Mouse (Mus musculus) forebrain, embryonic 15.5 days (tissue): ENCODE measurements at regions not wholly inside any gene's neighbourhood (a gene's known extent, or its start where the extent isn't known, plus 50 kb on each side); places are given as distances from the start of the nearest gene placed in this dataset. TPM values are rescaled to one million over a fixed set of nuclear protein-coding genes. Genes with fewer than 3 reads are reported as not detected.

Experiments
- ATAC-seq: fragments of 200-750 bp; cut with Nextera tagmentation; replicated peaks from 2 replicates; pipeline ENCODE4 v1.8.0; 2017; ENCODE audit warnings: mild to moderate bottlenecking, moderate TSS enrichment, moderate library complexity
- H3K27ac ChIP-seq: fragments of 300-500 bp; sonication (generic); replicated peaks from 2 replicates; pipeline ENCODE4 v1.5.1; 2015; ENCODE audit warnings: mild to moderate bottlenecking, inconsistent platforms
- H3K27me3 ChIP-seq: fragments of 300-500 bp; sonication (generic); 2 replicates; pipeline ENCODE4 v1.6.1; 2015; ENCODE audit warnings: inconsistent platforms
- H3K36me3 ChIP-seq: fragments of 300-500 bp; sonication (generic); 2 replicates; pipeline ENCODE4 v1.6.1; 2015; ENCODE audit warnings: mild to moderate bottlenecking, inconsistent platforms
- H3K4me1 ChIP-seq: fragments of 300-500 bp; sonication (generic); 2 replicates; pipeline ENCODE4 v1.6.1; 2015; ENCODE audit warnings: inconsistent platforms
- H3K4me2 ChIP-seq: fragments of 300-500 bp; sonication (generic); replicated peaks from 2 replicates; pipeline ENCODE4 v1.6.1; 2015; ENCODE audit warnings: mild to moderate bottlenecking, inconsistent platforms
- H3K4me3 ChIP-seq: fragments of 300-500 bp; sonication (generic); 2 replicates; pipeline ENCODE4 v1.5.1; 2015; ENCODE audit warnings: mild to moderate bottlenecking, inconsistent platforms
- H3K9ac ChIP-seq: fragments of 300-500 bp; sonication (generic); replicated peaks from 2 replicates; pipeline ENCODE4 v1.6.1; 2015; ENCODE audit warnings: mild to moderate bottlenecking, inconsistent platforms
- H3K9me3 ChIP-seq: fragments of 300-500 bp; sonication (generic); 2 replicates; pipeline ENCODE4 v1.6.1; 2016; ENCODE audit warnings: inconsistent platforms
- WGBS: fragments of 180-500 bp; shearing (Covaris S2); methylation state at CpG from one replicate; pipeline ENCODE4 v1.1.7; 2015; ENCODE audit warnings: mixed read lengths; 5-methylcytosine and 5-hydroxymethylcytosine counted together
- microRNA-seq: library from miRNA; unstranded; fragments of <30 nt; microRNA quantifications from one replicate; pipeline ENCODE4, GENCODE M21; 2016

- no peak overlapping the region for H3K4me3 ChIP-seq
- H3K9me3 ChIP-seq, result no peaks in the 10 kb centered on the region
- no peak for ATAC-seq
- no peak overlapping the region for H3K9ac ChIP-seq
- H3K27ac ChIP-seq, result no peak overlapping the region
- H3K27me3 ChIP-seq, result no peaks in the 10 kb centered on the region; the same call in 1 of the 2 replicates
- 50% methylated on average over 12 of the region's 12 CpGs for WGBS
- H3K4me1 ChIP-seq, result peaks cover 38% of the 10 kb centered on the region
- H3K4me2 ChIP-seq, result no peak overlapping the region
- H3K36me3 ChIP-seq, result no peaks in the 10 kb centered on the region
Measured at GRCm38 (mm10) chr12:109397175-109398058, 55.2 kb upstream of the Dlk1 start.

DNA sequence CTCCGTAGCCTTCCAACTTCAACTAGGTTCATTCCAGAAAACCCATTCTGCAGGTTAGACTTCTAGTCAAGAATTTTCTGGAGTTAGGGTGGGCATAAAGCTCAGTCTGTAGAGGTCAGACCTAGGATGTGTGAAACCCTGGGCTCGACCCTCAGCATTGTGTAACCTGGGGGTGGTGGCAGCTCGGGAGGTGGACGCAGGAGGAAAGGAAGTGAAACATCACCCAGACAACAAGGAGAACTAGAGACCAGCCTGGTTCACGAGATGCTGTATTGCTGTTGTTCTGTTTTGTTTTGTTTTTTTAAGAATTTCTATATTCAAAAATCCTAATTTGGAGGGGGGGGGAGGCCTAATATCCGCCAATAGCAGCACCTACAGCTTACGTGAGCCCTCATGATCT is 54.1 kb upstream of the Dlk1 start:
- H3K27ac ChIP-seq, result no peak overlapping the region
- no peaks in the 10 kb centered on the region for H3K9me3 ChIP-seq
- 87% methylated on average over 7 of the region's 7 CpGs for WGBS
- H3K4me3 ChIP-seq, result no peak overlapping the region
- no peak overlapping the region for H3K4me2 ChIP-seq
- H3K36me3 ChIP-seq, result no peaks in the 10 kb centered on the region
- ATAC-seq, result no peak
- no peaks in the 10 kb centered on the region; the same call in 1 of the 2 replicates for H3K27me3 ChIP-seq
- peaks cover 27% of the 10 kb centered on the region for H3K4me1 ChIP-seq
- H3K9ac ChIP-seq, result no peak overlapping the region

DNA sequence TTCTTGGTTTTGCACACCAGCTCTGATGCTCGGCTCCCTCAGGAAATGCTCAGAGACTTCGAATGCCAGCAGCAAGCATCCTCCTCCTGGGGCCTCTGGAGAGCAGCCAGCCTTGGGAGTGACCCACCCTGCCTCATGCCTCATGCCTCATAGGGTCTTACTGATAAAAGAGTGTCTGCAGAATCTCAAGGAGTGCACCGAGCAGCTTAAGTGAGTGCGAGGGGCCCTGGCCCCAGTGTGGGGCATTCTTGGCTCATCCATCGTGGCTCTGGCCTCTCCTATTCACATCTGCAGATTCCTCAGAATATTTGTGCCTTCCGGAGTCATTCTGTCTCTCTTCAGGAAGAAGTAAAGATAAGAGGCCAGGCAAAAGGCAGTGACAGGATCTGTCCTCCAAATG is 53.7 kb upstream of the Dlk1 start:
- Histone ChIP-seq H3K4me2 (no peak overlapping the region), H3K27ac (no peak overlapping the region), H3K9me3 (no peaks in the 10 kb centered on the region), H3K36me3 (no peaks in the 10 kb centered on the region), H3K4me3 (no peak overlapping the region), H3K27me3 (no peaks in the 10 kb centered on the region; the same call in 1 of the 2 replicates), H3K4me1 (peaks cover 23% of the 10 kb centered on the region), H3K9ac (no peak overlapping the region)
- 28% methylated on average over 6 of the region's 6 CpGs for WGBS
- no peak for ATAC-seq

DNA sequence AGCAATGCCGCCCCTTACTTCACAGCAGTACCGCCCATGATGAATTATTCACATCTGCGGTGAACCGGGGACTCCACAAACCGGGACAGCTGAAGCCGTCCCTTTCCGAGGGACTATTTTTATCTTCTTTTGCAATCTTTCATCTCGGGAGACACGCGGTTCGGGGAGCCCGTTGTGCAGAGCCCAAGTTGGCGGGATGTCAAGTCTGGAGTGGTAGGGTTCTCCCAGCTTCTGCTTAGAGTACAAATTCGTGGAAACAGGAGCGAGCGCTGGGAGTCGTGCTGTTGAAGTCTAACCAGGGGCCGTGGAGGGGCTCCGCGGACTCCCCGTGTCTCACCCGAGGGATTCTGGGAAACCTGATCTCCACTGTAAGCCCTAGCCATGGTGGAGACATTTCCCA is 53.0 kb upstream of the Dlk1 start:
- Histone ChIP-seq H3K27me3 (no peaks in the 10 kb centered on the region; the same call in 1 of the 2 replicates), H3K4me3 (no peak overlapping the region), H3K27ac (no peak overlapping the region; the same call in 1 of the 2 replicates), H3K36me3 (no peaks in the 10 kb centered on the region), H3K4me2 (peak overlapping the region; percentile 24), H3K4me1 (peaks cover 17% of the 10 kb centered on the region), H3K9ac (no peak overlapping the region), H3K9me3 (no peaks in the 10 kb centered on the region)
- no peak for ATAC-seq
- WGBS, result 28% methylated on average over 22 of the region's 22 CpGs

GRCm38 (mm10) chr12:109400041-109400440 is 52.6 kb upstream of the Dlk1 start:
- no peak overlapping the region for H3K4me3 ChIP-seq
- WGBS, result 90% methylated on average over 7 of the region's 7 CpGs
- H3K9me3 ChIP-seq, result no peaks in the 10 kb centered on the region
- H3K27ac ChIP-seq, result no peak overlapping the region; the same call in 1 of the 2 replicates
- no peak overlapping the region for H3K9ac ChIP-seq
- no peaks in the 10 kb centered on the region for H3K36me3 ChIP-seq
- peaks cover 14% of the 10 kb centered on the region for H3K4me1 ChIP-seq
- no peak overlapping the region for H3K4me2 ChIP-seq
- no peak for ATAC-seq
- H3K27me3 ChIP-seq, result no peaks in the 10 kb centered on the region; the same call in 1 of the 2 replicates

- no peak overlapping the region for H3K4me2 ChIP-seq
- no peak overlapping the region for H3K4me3 ChIP-seq
- H3K4me1 ChIP-seq, result peaks cover 14% of the 10 kb centered on the region
- H3K9ac ChIP-seq, result no peak overlapping the region
- no peaks in the 10 kb centered on the region for H3K36me3 ChIP-seq
- WGBS, result 51% methylated on average over 15 of the region's 15 CpGs
- H3K27me3 ChIP-seq, result no peaks in the 10 kb centered on the region; the same call in 1 of the 2 replicates
- no peak overlapping the region for H3K27ac ChIP-seq
- H3K9me3 ChIP-seq, result no peaks in the 10 kb centered on the region
- no peak for ATAC-seq
Measured at GRCm38 (mm10) chr12:109400936-109401586, 51.6 kb upstream of the Dlk1 start.

DNA sequence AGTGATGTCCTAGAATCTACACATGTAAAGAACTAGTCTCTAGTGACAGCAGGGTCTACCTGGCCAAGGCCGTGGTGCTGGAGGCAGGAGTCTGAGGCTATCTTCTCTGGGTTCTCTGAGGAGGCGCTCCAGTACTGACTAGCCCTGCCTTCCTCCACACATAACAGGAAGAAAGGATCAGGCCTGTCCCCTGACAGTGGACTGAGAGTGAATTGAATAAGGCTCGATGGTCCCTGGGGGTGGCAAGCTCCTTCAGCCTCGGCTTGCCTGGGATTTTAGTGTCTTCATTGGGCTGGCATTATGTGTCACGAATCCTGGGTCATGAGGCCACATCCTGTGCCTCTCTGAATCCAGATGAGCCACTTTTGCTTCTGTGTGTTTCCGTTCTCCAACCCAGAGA is 50.9 kb upstream of the Dlk1 start:
- Histone ChIP-seq H3K4me3 (no peak overlapping the region), H3K9ac (no peak overlapping the region), H3K9me3 (no peaks in the 10 kb centered on the region), H3K36me3 (no peaks in the 10 kb centered on the region), H3K4me1 (peaks cover 14% of the 10 kb centered on the region), H3K27ac (no peak overlapping the region), H3K27me3 (no peaks in the 10 kb centered on the region; the same call in 1 of the 2 replicates), H3K4me2 (no peak overlapping the region)
- WGBS, result 81% methylated on average over 6 of the region's 6 CpGs
- no peak for ATAC-seq

- WGBS, result 48% methylated on average over 9 of the region's 9 CpGs
- H3K4me1 ChIP-seq, result peaks cover 14% of the 10 kb centered on the region
- no peak overlapping the region for H3K27ac ChIP-seq
Measured at GRCm38 (mm10) chr12:109402226-109402625, 50.4 kb upstream of the Dlk1 start.

More at GRCm38 (mm10) chr12:109402226-109402625, 50.4 kb upstream of the Dlk1 start:
- no peaks in the 10 kb centered on the region for H3K9me3 ChIP-seq
- no peaks in the 10 kb centered on the region; the same call in 1 of the 2 replicates for H3K27me3 ChIP-seq
- ATAC-seq, result no peak; the same call in 1 of the 2 replicates
- no peaks in the 10 kb centered on the region for H3K36me3 ChIP-seq
- H3K4me3 ChIP-seq, result no peak overlapping the region
- H3K9ac ChIP-seq, result no peak overlapping the region
- H3K4me2 ChIP-seq, result no peak overlapping the region

Small RNA genes in the stretch of these regions (microRNA-seq; reads per million reads assigned to microRNA genes)
- gene Gm22234 (not detected), gene Gm25297 (not detected)
